Mouse (Mus musculus) kidney, adult 2 months (tissue): ENCODE measurements around the gene Hpd. TPM values are rescaled to one million over a fixed set of nuclear protein-coding genes. Genes with fewer than 3 reads are reported as not detected.
"Not testable (repeated sequence)": the region's sequence is repeated elsewhere in the genome, so short reads cannot be mapped to it uniquely, and the experiment has no call there.

Source experiments
- DNase-seq: peaks from one replicate; pipeline ENCODE4 v3.0.0; 2021
- H3K27ac ChIP-seq: fragments of 200-500 bp; 2 replicates; pipeline ENCODE4 v1.5.1; 2012; ENCODE audit warnings: low read depth, low read length, control low read depth, inconsistent platforms; ENCODE audit not compliant: insufficient read depth
- H3K27me3 ChIP-seq: fragments of 200-500 bp; replicated peaks from 2 replicates; pipeline ENCODE4 v1.6.1; 2012; ENCODE audit warnings: mild to moderate bottlenecking, moderate library complexity, low read length, inconsistent platforms; ENCODE audit not compliant: control insufficient read depth, insufficient read depth
- H3K36me3 ChIP-seq: fragments of 200-500 bp; 2 replicates; pipeline ENCODE4 v1.6.1; 2012; ENCODE audit warnings: mild to moderate bottlenecking, moderate library complexity, low read length, inconsistent platforms; ENCODE audit not compliant: control insufficient read depth, insufficient read depth
- H3K4me1 ChIP-seq: fragments of 200-500 bp; 2 replicates; pipeline ENCODE4 v1.6.1; 2011; ENCODE audit warnings: low read length; ENCODE audit not compliant: control insufficient read depth, insufficient read depth
- H3K4me3 ChIP-seq: fragments of 200-500 bp; 2 replicates; pipeline ENCODE4 v1.5.1; 2011; ENCODE audit warnings: mild to moderate bottlenecking, low read depth, low read length, control low read depth; ENCODE audit not compliant: insufficient read depth
- CTCF ChIP-seq: fragments of 200-500 bp; conservative IDR thresholded peaks from 2 replicates; pipeline ENCODE4 v1.5.1; 2011; ENCODE audit warnings: low read depth, mild to moderate bottlenecking, control low read depth, low read length, moderate library complexity, mixed read lengths; ENCODE audit not compliant: insufficient read depth, insufficient read length
- POLR2A ChIP-seq: fragments of 200-500 bp; IDR thresholded peaks from one replicate; pipeline ENCODE4 v1.6.1; 2011; ENCODE audit warnings: low read depth, low read length, control low read depth
- WGBS: fragments of 180-500 bp; shearing (Covaris S2); methylation state at CpG from one replicate; pipeline ENCODE4 v1.1.7; 2018; 5-methylcytosine and 5-hydroxymethylcytosine counted together
- polyA plus RNA-seq: library from polyadenylated mRNA; depleted of rRNA; stranded (reverse); fragments of >200 nt; gene quantifications from 2 replicates; pipeline ENCODE4 v1.2.3, GENCODE M21; 2012; rRNA removed

Gene Hpd
- polyA plus RNA-seq: 418 and 439 TPM in 2 replicates

- WGBS: 76% methylated on average over 10 of the region's 10 CpGs
- no peaks in the 10 kb centered on the region for H3K27me3 ChIP-seq
- H3K4me1 ChIP-seq: no peaks in the 10 kb centered on the region
- peak; percentile 75 for DNase-seq
- TF ChIP-seq CTCF (no peak), POLR2A (no peak)
- H3K27ac ChIP-seq: peak within 1 kb of the TSS; percentile 67; the same call in 1 of the 2 replicates
- no peak within 1 kb of the TSS for H3K4me3 ChIP-seq
- H3K36me3 ChIP-seq: no peaks in the 10 kb centered on the region
Measured at GRCm38 (mm10) chr5:123182651-123183050, at the start of gene Hpd. Gene Hpd (minus strand): TSS chr5:123182727.

GRCm38 (mm10) chr5:123232180-123232579, 49.7 kb upstream of the Hpd start:
- DNase-seq: no peak
- Histone ChIP-seq H3K4me3 (no peak overlapping the region), H3K4me1 (peaks cover 10% of the 10 kb centered on the region; the same call in 1 of the 2 replicates), H3K27me3 (no peaks in the 10 kb centered on the region), H3K36me3 (no peaks in the 10 kb centered on the region), H3K27ac (no peak overlapping the region)
- TF ChIP-seq POLR2A: no peak
- no peak for TF ChIP-seq CTCF
- WGBS: 95% methylated on average over 2 of the region's 2 CpGs

GRCm38 (mm10) chr5:123229296-123229695, 46.8 kb upstream of the Hpd start:
- Histone ChIP-seq H3K27me3 (no peaks in the 10 kb centered on the region), H3K36me3 (no peaks in the 10 kb centered on the region), H3K4me1 (peaks cover 10% of the 10 kb centered on the region; the same call in 1 of the 2 replicates), H3K4me3 (no peak overlapping the region), H3K27ac (no peak overlapping the region)
- WGBS: 73% methylated on average over 6 of the region's 6 CpGs
- TF ChIP-seq CTCF (no peak), POLR2A (no peak)
- DNase-seq: peak; percentile 23

- no peak for DNase-seq
- Histone ChIP-seq H3K4me3 (peak overlapping the region; percentile 99), H3K36me3 (no peaks in the 10 kb centered on the region), H3K4me1 (peaks cover 9% of the 10 kb centered on the region; the same call in 1 of the 2 replicates), H3K27me3 (no peaks in the 10 kb centered on the region), H3K27ac (no peak overlapping the region)
- 5% methylated on average over 15 of the region's 15 CpGs for WGBS
- TF ChIP-seq CTCF (no peak), POLR2A (no peak)
Measured at GRCm38 (mm10) chr5:123228524-123228922, 46.0 kb upstream of the Hpd start.

- 2% methylated on average over 42 of the region's 42 CpGs for WGBS
- Histone ChIP-seq H3K4me3 (peak overlapping the region; percentile 99), H3K4me1 (peaks cover 10% of the 10 kb centered on the region; the same call in 1 of the 2 replicates), H3K27me3 (no peaks in the 10 kb centered on the region), H3K27ac (0 out of 2 replicates have a peak overlapping the region, but pooled peaks have one; percentile 47), H3K36me3 (no peaks in the 10 kb centered on the region)
- TF ChIP-seq POLR2A (peak; percentile 49), CTCF (no peak)
- peak; percentile 98 for DNase-seq
Measured at GRCm38 (mm10) chr5:123227762-123228523, 45.4 kb upstream of the Hpd start.

- Histone ChIP-seq H3K36me3 (no peaks in the 10 kb centered on the region), H3K4me1 (peaks cover 10% of the 10 kb centered on the region; the same call in 1 of the 2 replicates), H3K27ac (no peak overlapping the region), H3K4me3 (no peak overlapping the region), H3K27me3 (no peaks in the 10 kb centered on the region)
- WGBS: 75% methylated on average over 7 of the region's 7 CpGs
- DNase-seq: no peak
- TF ChIP-seq CTCF (no peak), POLR2A (no peak)
Measured at GRCm38 (mm10) chr5:123226851-123227250, 44.3 kb upstream of the Hpd start.

- WGBS: 62% methylated on average over 6 of the region's 6 CpGs
- H3K4me1 ChIP-seq, H3K27ac ChIP-seq, H3K27me3 ChIP-seq, H3K4me3 ChIP-seq, DNase-seq, H3K36me3 ChIP-seq: not testable (repeated sequence)
Measured at GRCm38 (mm10) chr5:123223861-123224260, 41.3 kb upstream of the Hpd start.
